Mouse (Mus musculus): ENCODE results near the gene BC048562. TPM values are rescaled to one million over a fixed set of nuclear protein-coding genes. Genes with fewer than 3 reads are reported as not detected.

The BC048562 gene
- total RNA-seq (2017): not detected in 2 replicates

DNA sequence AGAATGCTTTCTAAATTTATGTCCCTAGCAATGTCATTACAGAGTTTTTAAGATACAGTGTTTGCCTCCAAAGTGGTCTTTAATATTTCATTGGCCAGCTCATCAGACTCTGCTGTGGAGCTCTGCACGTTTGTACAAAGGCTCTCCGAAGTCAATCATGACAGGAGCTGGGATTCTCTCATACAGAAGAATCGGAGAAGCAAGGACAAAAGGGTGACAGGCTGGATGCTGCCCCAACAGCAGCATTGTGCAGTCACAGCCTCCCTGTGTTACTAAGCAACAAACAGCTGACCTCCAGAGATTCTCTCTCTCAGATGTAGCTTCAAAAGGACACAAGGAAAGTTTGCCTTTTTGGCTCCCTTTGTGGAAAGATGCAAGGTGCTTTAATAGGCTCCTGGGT is at the start of gene BC048562:
Gene BC048562 (plus strand): TSS at position 301 of the 400 bp plus-strand sequence.
- no peak for ATAC-seq (replicated peaks in 1 of 2; ENCODE audit: insufficient read depth in 1 of 2, low FRiP score in 2 of 2, low TSS enrichment in 1 of 2, low read depth in 1 of 2, poor library complexity in 2 of 2, severe bottlenecking in 2 of 2)

DNA sequence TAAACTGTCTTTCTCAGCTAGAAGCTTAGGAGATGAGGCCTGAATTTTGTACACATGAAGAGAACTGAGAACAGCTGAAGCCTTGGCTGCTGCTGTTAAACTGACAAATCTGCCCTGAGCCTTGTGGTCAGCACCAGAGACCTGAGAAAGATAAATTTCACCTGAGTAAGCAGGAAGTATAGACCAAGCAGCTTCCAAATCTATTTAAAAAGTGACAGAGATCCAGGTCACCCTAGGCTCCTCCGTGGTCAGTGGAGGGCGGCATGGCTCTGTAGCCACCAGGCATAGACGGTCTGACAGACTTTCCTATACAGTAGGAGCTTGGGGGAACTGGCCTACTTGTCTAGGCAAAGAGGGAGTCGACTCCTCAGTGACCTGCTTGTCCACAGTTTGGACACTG is 49.5 kb upstream of the BC048562 start:
- ATAC-seq (replicated peaks in 1 of 2; ENCODE audit: insufficient read depth in 1 of 2, low FRiP score in 2 of 2, low TSS enrichment in 1 of 2, low read depth in 1 of 2, poor library complexity in 2 of 2, severe bottlenecking in 2 of 2): no peak

DNA sequence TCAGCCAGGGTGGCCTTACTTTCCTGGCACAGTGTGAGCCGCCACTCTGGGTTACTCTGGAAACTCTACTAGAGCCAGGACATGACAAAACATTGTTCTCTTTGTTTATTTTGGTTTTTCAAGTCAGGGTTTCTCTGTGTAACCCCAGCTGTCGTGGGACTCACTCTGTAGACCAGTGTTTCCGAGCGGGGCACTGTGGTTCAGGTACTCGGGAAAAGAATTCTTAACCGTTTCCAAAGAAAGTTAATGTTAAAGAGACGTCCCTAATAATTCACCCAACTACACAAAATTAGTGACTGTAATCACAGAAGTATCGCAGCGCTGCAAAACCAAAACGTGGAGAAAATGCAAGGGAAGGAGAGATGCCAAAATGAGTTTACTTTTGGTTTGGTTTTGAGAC is 47.7 kb upstream of the BC048562 start:
- ATAC-seq (replicated peaks in 1 of 2; ENCODE audit: insufficient read depth in 1 of 2, low FRiP score in 2 of 2, low TSS enrichment in 1 of 2, low read depth in 1 of 2, poor library complexity in 2 of 2, severe bottlenecking in 2 of 2): no peak

DNA sequence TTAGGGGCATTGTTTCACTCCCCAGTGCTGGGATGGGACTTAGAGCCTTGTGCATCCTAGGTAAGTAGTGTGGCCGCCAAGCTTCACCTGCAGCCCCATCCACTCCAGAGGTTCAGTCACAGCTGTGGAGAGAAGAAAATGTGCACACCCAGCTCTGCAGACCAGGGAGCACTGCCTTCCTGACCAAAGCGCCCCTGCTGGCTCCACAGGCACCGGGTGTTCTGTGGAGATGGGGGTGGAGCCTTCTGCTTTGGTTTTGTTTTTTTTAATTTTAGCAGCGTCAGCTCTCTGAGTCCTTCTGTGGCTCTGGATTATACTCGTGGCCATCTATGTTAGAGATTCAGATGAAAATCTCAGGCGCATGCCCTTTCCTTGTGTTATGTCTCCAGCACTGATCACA is 47.1 kb upstream of the BC048562 start:
- no peak for ATAC-seq (replicated peaks in 1 of 2; ENCODE audit: insufficient read depth in 1 of 2, low FRiP score in 2 of 2, low TSS enrichment in 1 of 2, low read depth in 1 of 2, poor library complexity in 2 of 2, severe bottlenecking in 2 of 2)

- no peak for ATAC-seq (replicated peaks in 1 of 2; ENCODE audit: insufficient read depth in 1 of 2, low FRiP score in 2 of 2, low TSS enrichment in 1 of 2, low read depth in 1 of 2, poor library complexity in 2 of 2, severe bottlenecking in 2 of 2)
These were observed 43.6 kb upstream of the BC048562 start, which contains the start of gene 1700102P08Rik for GRCm38 (mm10) chr9:108392676-108393075. 1700102P08Rik (plus strand) TSS chr9:108392805.

DNA sequence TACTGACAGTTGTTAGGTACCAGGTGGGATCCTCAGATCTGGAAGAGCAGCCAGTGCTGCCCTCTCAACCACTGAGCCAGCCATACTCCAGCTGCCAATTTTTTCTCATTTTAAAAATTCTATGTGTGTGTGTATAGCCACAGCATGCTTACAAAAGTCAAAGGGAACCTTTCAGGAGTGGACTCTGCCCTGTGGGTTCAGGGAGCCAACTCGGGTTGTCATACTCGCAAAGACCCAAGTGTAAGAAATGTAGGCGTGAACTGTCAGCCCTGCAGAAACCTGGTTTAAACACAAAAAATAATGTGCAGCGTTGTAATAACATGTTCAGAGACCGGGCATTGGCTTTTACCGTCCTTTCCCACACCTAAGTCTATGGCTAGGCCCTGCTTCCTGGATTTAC is 42.1 kb upstream of the BC048562 start:
- ATAC-seq (replicated peaks in 1 of 2; ENCODE audit: insufficient read depth in 1 of 2, low FRiP score in 2 of 2, low TSS enrichment in 1 of 2, low read depth in 1 of 2, poor library complexity in 2 of 2, severe bottlenecking in 2 of 2): no peak

DNA sequence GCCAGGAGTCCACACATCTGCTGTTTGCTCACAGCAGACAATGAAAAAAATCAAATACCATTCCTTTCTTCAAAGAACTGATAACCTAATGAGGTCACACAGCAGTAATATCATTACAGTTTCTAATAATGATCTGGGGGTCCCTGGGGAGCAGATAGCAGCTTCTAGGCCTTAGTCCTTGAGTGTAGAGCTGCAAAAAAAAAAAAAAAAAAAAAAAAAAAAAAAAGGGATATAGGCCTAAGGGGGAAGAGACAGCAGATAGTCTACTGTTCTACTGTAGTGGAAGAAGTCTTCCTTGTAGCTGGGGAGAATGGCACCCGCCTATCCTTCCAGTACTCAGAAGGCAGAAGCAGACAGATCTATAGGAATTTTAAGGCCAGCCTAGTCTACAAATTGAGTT is 40.9 kb upstream of the BC048562 start:
- ATAC-seq (replicated peaks in 1 of 2; ENCODE audit: insufficient read depth in 1 of 2, low FRiP score in 2 of 2, low TSS enrichment in 1 of 2, low read depth in 1 of 2, poor library complexity in 2 of 2, severe bottlenecking in 2 of 2): no peak

GRCm38 (mm10) chr9:108398324-108398723 is 38.0 kb upstream of the BC048562 start:
- ATAC-seq (replicated peaks in 1 of 2; ENCODE audit: insufficient read depth in 1 of 2, low FRiP score in 2 of 2, low TSS enrichment in 1 of 2, low read depth in 1 of 2, poor library complexity in 2 of 2, severe bottlenecking in 2 of 2): no peak

DNA sequence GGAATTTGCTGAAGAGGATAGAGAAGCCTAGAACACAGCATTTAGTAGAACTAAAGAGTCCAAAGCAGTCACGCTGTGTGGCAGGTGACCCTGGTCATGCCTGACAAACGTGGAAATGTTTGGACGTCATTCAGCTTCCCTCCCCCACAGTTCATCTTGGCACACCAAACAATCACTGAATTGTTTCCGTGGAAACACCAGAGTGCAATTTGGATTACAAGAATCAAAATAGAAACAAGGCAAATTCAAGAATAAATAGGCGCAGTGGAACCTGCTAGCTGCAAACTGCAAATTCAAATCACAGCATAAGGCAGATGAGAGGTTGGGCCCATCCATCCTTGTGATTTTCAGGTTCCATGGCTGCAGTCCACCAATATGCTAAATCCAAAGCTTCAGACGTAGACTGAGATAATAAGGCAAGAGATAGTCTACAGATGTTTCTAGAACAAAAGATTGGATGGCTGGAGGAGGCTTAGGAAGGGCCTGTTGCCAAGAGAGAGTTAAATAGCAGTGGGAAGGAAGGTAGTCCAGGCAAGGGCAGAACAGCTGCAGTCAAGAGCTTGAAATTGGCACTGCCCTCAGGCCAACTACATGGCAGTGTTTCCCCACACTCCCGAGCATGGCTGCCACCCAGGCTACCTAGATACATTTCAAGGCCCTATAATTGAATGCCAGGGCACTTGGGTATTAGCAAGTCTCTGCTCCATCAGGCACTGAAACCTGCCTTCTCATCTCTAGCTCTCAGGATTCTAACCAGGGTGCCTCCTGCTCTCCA is 34.9 kb upstream of the BC048562 start:
- ATAC-seq (replicated peaks in 1 of 2; ENCODE audit: insufficient read depth in 1 of 2, low FRiP score in 2 of 2, low TSS enrichment in 1 of 2, low read depth in 1 of 2, poor library complexity in 2 of 2, severe bottlenecking in 2 of 2): no peak

DNA sequence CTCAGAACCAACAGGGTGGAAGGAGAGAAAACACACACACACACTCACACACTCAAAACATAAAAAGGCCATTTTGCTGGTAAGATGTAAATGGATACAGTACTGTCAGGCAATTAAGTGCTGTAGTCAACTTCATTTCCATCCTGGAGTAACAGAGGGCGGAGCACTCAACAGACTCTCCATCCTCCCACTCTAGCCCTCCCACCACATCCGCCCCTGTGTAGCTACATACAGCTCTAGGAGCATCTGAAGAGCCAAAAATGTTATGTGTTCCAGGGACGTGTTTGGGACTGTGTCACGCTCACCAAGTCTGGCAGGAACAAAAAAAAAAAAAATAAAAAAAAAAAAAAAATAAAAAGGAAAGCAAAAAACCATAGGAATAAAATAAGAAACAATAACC is 33.2 kb upstream of the BC048562 start:
- ATAC-seq (replicated peaks in 1 of 2; ENCODE audit: insufficient read depth in 1 of 2, low FRiP score in 2 of 2, low TSS enrichment in 1 of 2, low read depth in 1 of 2, poor library complexity in 2 of 2, severe bottlenecking in 2 of 2): no peak

DNA sequence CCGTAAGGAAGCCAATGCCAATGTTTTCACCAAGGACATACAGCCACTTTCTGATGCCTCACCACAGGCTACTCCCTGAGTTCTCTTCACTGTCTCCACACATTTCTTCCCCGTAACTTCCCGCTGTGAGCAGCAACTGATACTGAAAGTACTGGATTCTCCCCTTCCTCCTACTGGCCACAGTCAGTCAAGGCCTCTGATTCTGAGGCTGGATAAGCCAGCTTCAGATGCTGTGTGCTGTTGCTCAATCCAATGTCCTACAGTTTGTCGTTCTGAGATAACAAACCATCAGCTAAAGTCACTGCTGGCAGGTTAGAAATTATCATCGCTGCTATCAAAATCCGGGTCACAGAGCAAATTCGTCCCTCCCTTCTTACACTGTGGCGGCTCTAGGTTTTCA is 31.8 kb upstream of the BC048562 start:
- ATAC-seq (replicated peaks in 1 of 2; ENCODE audit: insufficient read depth in 1 of 2, low FRiP score in 2 of 2, low TSS enrichment in 1 of 2, low read depth in 1 of 2, poor library complexity in 2 of 2, severe bottlenecking in 2 of 2): no peak

DNA sequence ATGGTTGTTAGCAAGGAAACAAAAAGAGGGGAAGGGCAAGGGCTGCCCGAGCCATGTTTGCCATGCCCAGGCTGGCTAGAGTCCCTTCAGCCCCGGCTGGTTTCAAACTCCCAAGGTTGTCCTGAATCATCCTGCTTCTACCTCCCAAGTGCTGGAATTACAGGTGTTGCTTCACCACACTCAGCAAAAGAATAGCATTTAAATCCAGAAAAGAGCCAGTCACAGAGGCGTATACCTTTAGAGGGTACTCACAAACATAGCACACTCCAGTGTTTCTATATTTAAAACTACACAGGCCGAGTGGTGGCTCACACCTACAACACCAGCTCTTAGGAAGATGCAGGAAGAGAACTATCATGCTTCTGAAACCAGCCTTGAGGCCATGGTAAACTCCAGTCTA is 26.7 kb upstream of the BC048562 start:
- no peak for ATAC-seq (replicated peaks in 1 of 2; ENCODE audit: insufficient read depth in 1 of 2, low FRiP score in 2 of 2, low TSS enrichment in 1 of 2, low read depth in 1 of 2, poor library complexity in 2 of 2, severe bottlenecking in 2 of 2)

DNA sequence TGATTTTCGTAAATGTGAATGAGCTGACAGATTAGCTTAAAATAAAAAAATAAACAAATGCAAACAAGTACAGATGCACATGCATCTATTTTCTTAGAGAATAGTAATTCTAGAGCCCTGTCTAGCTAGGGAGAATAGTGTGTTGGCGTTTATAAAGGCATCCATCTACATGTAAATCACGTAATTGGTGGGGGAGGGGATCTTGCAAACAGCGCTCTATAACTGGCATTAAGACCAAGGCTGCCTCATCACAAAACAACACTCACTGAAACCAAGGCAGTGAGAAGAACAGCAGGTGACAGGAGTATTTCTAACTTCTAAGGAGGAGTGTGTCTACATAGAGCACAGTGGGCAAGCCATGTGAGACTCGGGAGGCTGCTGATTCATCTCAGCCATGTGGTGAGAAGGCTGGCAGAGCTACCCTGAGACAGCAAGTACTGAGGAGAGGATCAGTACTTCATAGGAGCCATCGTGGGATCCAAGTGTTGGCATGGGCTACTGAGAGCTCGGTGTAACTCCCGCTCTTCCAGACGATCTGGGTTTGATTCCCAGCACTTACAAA is 24.8 kb upstream of the BC048562 start:
- ATAC-seq (replicated peaks in 1 of 2; ENCODE audit: insufficient read depth in 1 of 2, low FRiP score in 2 of 2, low TSS enrichment in 1 of 2, low read depth in 1 of 2, poor library complexity in 2 of 2, severe bottlenecking in 2 of 2): no peak

- ATAC-seq (replicated peaks in 1 of 2; ENCODE audit: insufficient read depth in 1 of 2, low FRiP score in 2 of 2, low TSS enrichment in 1 of 2, low read depth in 1 of 2, poor library complexity in 2 of 2, severe bottlenecking in 2 of 2): no peak
These were observed 24.1 kb upstream of the BC048562 start for GRCm38 (mm10) chr9:108412221-108412620.

- ATAC-seq (replicated peaks in 1 of 2; ENCODE audit: insufficient read depth in 1 of 2, low FRiP score in 2 of 2, low TSS enrichment in 1 of 2, low read depth in 1 of 2, poor library complexity in 2 of 2, severe bottlenecking in 2 of 2): no peak
These were observed 7.9 kb upstream of the BC048562 start, which contains the start of gene Ccdc36 for GRCm38 (mm10) chr9:108428384-108428783. Ccdc36 (minus strand) TSS chr9:108428484.

DNA sequence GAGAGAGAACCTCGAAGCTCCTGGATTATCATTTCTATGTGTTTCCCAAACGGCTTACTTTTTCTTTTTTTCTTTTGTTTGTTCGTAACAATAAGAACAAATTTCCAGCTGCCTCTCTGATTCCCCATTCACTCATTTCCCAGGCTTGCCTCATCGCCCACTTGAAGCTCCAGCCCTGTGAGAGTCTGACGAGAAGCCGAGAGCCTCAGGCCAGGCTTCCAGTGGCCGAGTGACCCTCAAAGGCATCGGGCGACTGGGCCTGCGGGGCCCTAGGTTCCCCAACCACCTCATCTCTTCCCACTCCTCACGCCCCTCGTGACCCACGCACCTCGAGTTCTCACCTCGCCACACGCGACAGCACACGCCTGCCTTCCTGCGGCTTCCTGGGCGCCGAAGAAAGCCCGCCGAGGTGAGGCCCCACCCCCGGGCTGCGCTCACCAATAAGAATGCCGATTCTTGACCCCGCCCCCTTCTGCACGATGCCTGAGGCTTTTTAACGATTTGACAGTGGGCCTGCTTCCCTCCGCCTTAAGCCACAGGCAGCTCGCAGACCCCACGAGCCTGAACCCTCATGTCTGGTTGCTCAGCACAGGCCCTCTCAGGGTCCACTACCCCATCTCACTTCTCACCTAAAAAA is 4.7 kb upstream of the BC048562 start:
- ATAC-seq (replicated peaks in 1 of 2; ENCODE audit: insufficient read depth in 1 of 2, low FRiP score in 2 of 2, low TSS enrichment in 1 of 2, low read depth in 1 of 2, poor library complexity in 2 of 2, severe bottlenecking in 2 of 2): peak in 1 of 2 experiments; percentile 53; a peak in 2 of 4 replicates

GRCm38 (mm10) chr9:108439176-108439575 is 2.9 kb downstream of the BC048562 start:
- ATAC-seq (replicated peaks in 1 of 2; ENCODE audit: insufficient read depth in 1 of 2, low FRiP score in 2 of 2, low TSS enrichment in 1 of 2, low read depth in 1 of 2, poor library complexity in 2 of 2, severe bottlenecking in 2 of 2): no peak

GRCm38 (mm10) chr9:108440485-108440884 is 4.2 kb downstream of the BC048562 start:
- no peak for ATAC-seq (replicated peaks in 1 of 2; ENCODE audit: insufficient read depth in 1 of 2, low FRiP score in 2 of 2, low TSS enrichment in 1 of 2, low read depth in 1 of 2, poor library complexity in 2 of 2, severe bottlenecking in 2 of 2)

Measured in hematopoietic stem cell, adult 5-6 weeks (primary cell).